Mouse (Mus musculus): ENCODE data around the gene Plk1.

- no peak for TF ChIP-seq POLR2A (IDR thresholded peaks at IDR 0.05; ENCODE audit: extremely low read depth, insufficient read depth, low read length)
- no peak for TF ChIP-seq CTCF (IDR thresholded peaks at IDR 0.05; ENCODE audit: low read depth, low read length)
Measured at GRCm38 (mm10) chr7:122152473-122152872, 6.8 kb upstream of the Plk1 start.

All from liver, adult 2 months (tissue).